In the genomic region with DNA sequence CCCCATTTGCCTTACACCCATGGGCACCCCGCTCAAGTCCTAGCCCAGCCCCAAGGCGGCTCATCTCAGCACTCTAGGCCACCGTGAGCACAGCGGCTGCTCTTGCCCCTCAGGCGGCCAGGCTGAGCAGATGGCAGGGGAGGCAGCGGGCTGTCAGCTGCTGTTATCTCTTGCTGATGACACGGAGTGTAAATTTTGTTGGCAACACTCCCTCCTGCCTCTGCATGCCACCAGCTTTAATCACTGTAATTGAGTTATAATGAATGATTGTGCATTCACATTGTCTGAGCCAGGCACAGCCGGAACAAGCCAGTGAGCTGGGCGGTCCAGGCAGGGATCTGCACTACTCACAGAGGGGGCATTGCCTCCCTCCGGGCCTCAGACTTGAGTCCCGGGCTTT, we compare ENCODE assay signal across 7 mouse cellular contexts.
DNase-seq lines count a peak whose midpoint lies in the region; ATAC-seq lines count a peak whose summit lies in the region.

No protein-coding gene starts in this region.

- DNase-seq in Muller cell, postnatal 12 days (ENCODE audit: inconsistent ontology term) = peak; percentile 98
- peak; percentile 62 for DNase-seq in cerebellum, adult 11-12 months
- DNase-seq in hindbrain, embryonic 10.5 days (ENCODE audit: low spot score) = peak; percentile 44
- DNase-seq in midbrain, embryonic 11.5 days (ENCODE audit: low spot score, missing footprints) = no peak
- no peak for DNase-seq in yolk sac, embryonic 10.5 days (ENCODE audit: low spot score)
- no peak for DNase-seq in ovary, adult 18-20 months (ENCODE audit: low spot score)
- DNase-seq in lung, adult 18-20 months = no peak

- H3K27me3 ChIP-seq in hindbrain, embryonic 10.5 days (ENCODE audit: insufficient read depth, poor library complexity, severe bottlenecking) = peaks cover 31% of the 10 kb centered on the region
- no peaks in the 10 kb centered on the region for H3K27me3 ChIP-seq in midbrain, embryonic 11.5 days (ENCODE audit: control insufficient read depth, insufficient read depth, low read length)

- H3K4me3 ChIP-seq in hindbrain, embryonic 10.5 days = no peak overlapping the region
- H3K4me3 ChIP-seq in midbrain, embryonic 11.5 days (ENCODE audit: low read depth, low read length) = no peak overlapping the region

- H3K4me1 ChIP-seq in hindbrain, embryonic 10.5 days (replicated peaks) = peaks cover 41% of the 10 kb centered on the region
- H3K4me1 ChIP-seq in midbrain, embryonic 11.5 days (ENCODE audit: control insufficient read depth, insufficient read depth, low read length) = peaks cover 11% of the 10 kb centered on the region

- H3K9me3 ChIP-seq in hindbrain, embryonic 10.5 days = no peaks in the 10 kb centered on the region
- no peaks in the 10 kb centered on the region for H3K9me3 ChIP-seq in midbrain, embryonic 11.5 days (ENCODE audit: control insufficient read depth, low read length)

- peak overlapping the region; percentile 53 for H3K27ac ChIP-seq in hindbrain, embryonic 10.5 days
- H3K27ac ChIP-seq in midbrain, embryonic 11.5 days (ENCODE audit: low read depth, low read length) = no peak overlapping the region

- ATAC-seq in midbrain, embryonic 11.5 days (ENCODE audit: low FRiP score) = peak; percentile 71

- 31% methylated on average over 11 of the region's 11 CpGs for WGBS in hindbrain, embryonic 10.5 days
- WGBS in midbrain, embryonic 11.5 days = 39% methylated on average over 11 of the region's 11 CpGs

- H3K36me3 ChIP-seq in hindbrain, embryonic 10.5 days = no peaks in the 10 kb centered on the region
- H3K36me3 ChIP-seq in midbrain, embryonic 11.5 days (ENCODE audit: control insufficient read depth, insufficient read depth, low read length) = no peaks in the 10 kb centered on the region

- no peak overlapping the region for H3K9ac ChIP-seq in midbrain, embryonic 11.5 days (ENCODE audit: low read length)

- no peak overlapping the region for H3K4me2 ChIP-seq in midbrain, embryonic 11.5 days

Comparison
In these comparisons a context has a peak if more than half of its experiments do, and no peak if none do; other contexts are left out.
1. DNase-seq: peak in Muller cell, postnatal 12 days (single experiment), cerebellum, adult 11-12 months (single experiment) and hindbrain, embryonic 10.5 days (single experiment); none in midbrain, embryonic 11.5 days (single experiment), yolk sac, embryonic 10.5 days (single experiment), ovary, adult 18-20 months (single experiment) and lung, adult 18-20 months (0 of 2).